Mouse (Mus musculus): Measurements from ENCODE around the gene Kif9. TPM values are rescaled to one million over a fixed set of nuclear protein-coding genes. Genes with fewer than 3 reads are reported as not detected.

The Kif9 gene
- polyA plus RNA-seq, 1 experiment from 2014 or later: 1.8 TPM

Other genes starting within 250 kb of the Kif9 start
- 2.8 and 4.0 TPM in 2 replicates for gene Cspg5, start 233.2 kb upstream of the Kif9 start, polyA plus RNA-seq (2015; fragmentation: Nextera tagmentation; extraction: Ambion mirVana)
- gene Elp6, start 171.8 kb upstream of the Kif9 start, polyA plus RNA-seq (2015; fragmentation: Nextera tagmentation; extraction: Ambion mirVana): 30.4 and 31.1 TPM in 2 replicates
- 30.3 and 31.0 TPM in 2 replicates for gene Scap, start 143.7 kb upstream of the Kif9 start, polyA plus RNA-seq (2015; fragmentation: Nextera tagmentation; extraction: Ambion mirVana)
- gene Ptpn23, start 68.7 kb upstream of the Kif9 start, polyA plus RNA-seq (2015; fragmentation: Nextera tagmentation; extraction: Ambion mirVana): 16.2 and 19.1 TPM in 2 replicates
- gene Ngp, start 57.2 kb upstream of the Kif9 start, polyA plus RNA-seq (2015; fragmentation: Nextera tagmentation; extraction: Ambion mirVana): 2.9 and 3.7 TPM in 2 replicates
- gene Klhl18, start 264 bp upstream of the Kif9 start, polyA plus RNA-seq (2015; fragmentation: Nextera tagmentation; extraction: Ambion mirVana): 7.6 and 8.9 TPM in 2 replicates
- 33.0 and 33.4 TPM in 2 replicates for gene Setd2, start 55.6 kb downstream of the Kif9 start, polyA plus RNA-seq (2015; fragmentation: Nextera tagmentation; extraction: Ambion mirVana)
- gene Nradd, start 147.5 kb downstream of the Kif9 start, polyA plus RNA-seq (2015; fragmentation: Nextera tagmentation; extraction: Ambion mirVana): 51.2 and 55.6 TPM in 2 replicates
- 3.6 and 4.2 TPM in 2 replicates for gene Nbeal2, start 177.2 kb downstream of the Kif9 start, polyA plus RNA-seq (2015; fragmentation: Nextera tagmentation; extraction: Ambion mirVana)
- gene Ccdc12, start 179.5 kb downstream of the Kif9 start, polyA plus RNA-seq (2015; fragmentation: Nextera tagmentation; extraction: Ambion mirVana): 151 TPM in 2 replicates

Measured in lung, embryonic 15.5 days (tissue).